Mouse (Mus musculus) heart, adult 2 months (tissue): Measurements from ENCODE around the gene Abcc10.

Experiments
- CTCF ChIP-seq: fragments of 200-600 bp; IDR thresholded peaks from 2 replicates; pipeline ENCODE4 v1.8.1; 2022; ENCODE audit warnings: antibody characterized with exemption, mild to moderate bottlenecking, moderate library complexity
- EP300 ChIP-seq: fragments of 200-500 bp; IDR thresholded peaks from 2 replicates; pipeline ENCODE4 v1.6.1; 2011; ENCODE audit warnings: low read depth, low read length, control low read depth; ENCODE audit not compliant: insufficient read depth

- TF ChIP-seq EP300, result no peak
- no peak for TF ChIP-seq CTCF
Measured at GRCm38 (mm10) chr17:46274465-46274864, 53.7 kb downstream of the Abcc10 start.
